Mouse (Mus musculus): Measurements from ENCODE around the gene Ncf2.

Ncf2 gene

DNA sequence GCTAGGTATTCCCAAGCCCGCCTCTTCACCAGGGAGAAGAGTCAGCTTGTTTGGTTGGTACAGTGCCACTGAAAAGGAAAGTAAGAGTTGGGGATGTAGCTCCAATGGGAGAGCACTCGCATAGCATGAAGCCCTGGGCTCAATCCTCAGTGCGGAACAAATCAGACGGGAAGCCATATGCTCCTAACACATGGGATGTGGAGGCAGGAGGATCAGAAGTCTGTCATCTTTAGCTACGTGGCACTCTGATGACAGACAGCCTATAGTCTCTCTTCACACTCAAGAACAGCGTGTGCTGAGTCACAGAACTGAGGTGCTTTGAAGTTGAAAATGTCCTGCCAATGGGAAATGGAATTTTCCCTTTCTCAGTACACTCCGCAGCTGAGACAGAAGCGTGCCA lies 31.0 kb downstream of the Ncf2 start:
- DNase-seq (ENCODE audit: low spot score in 2 of 2), result no peak

DNA sequence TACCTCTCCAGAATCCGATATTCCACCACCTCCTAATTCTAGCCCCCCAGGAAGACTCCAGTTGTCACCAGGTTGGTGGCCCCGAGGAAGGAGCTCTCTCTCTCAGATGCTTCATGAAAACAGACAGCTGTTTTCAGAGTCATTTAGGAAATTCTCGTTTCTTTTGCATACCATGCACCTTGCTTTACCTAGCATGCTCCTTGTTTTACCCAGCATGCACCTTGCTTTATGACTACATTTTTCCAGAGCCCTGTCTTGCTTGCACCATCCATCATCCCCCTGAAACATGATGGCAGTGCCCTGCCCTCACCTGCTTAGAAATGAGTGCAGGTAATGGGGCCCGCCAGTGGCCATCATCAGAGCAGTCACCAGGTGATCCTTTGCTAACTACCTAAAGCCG lies 31.6 kb downstream of the Ncf2 start:
- no peak for DNase-seq (ENCODE audit: low spot score in 2 of 2)

DNA sequence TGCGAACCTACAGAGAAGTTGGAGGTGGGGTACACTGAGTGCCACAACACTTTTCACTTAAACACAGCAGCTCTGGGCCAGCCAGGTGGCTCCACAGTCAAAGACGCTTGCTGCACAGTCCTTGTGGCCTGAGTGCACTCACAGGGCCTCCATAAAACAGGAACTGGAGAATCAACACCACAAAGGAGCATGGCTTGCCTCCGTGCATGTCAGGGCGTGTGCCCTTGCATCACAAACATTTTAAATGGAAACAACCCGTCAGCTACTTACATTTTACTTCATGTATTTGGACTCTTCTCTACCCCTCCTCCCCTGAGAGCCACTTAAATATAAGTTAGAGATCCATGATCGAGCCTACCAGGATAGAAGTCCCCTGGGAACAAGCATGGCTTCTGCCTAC lies 32.3 kb downstream of the Ncf2 start:
- no peak for DNase-seq (ENCODE audit: low spot score in 2 of 2)

DNA sequence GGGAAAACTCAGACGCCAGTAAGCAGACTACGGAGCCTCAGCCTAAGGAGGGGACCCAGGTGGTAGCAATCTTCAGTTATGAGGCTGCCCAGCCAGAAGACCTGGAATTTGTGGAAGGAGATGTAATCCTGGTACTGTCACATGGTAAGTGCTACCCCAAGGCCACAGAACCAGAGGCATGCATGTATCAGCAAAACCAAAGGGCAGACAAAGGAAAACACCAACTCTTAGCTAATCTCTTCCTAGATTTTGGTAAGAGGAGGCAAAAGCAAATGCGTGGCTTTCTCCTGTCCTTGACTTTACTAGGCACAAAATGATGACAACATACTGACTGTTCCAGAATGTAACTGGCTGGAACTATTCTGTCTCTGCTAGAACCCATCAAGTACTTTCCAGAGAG lies 35.1 kb downstream of the Ncf2 start:
- no peak for DNase-seq (ENCODE audit: low spot score in 2 of 2)

DNA sequence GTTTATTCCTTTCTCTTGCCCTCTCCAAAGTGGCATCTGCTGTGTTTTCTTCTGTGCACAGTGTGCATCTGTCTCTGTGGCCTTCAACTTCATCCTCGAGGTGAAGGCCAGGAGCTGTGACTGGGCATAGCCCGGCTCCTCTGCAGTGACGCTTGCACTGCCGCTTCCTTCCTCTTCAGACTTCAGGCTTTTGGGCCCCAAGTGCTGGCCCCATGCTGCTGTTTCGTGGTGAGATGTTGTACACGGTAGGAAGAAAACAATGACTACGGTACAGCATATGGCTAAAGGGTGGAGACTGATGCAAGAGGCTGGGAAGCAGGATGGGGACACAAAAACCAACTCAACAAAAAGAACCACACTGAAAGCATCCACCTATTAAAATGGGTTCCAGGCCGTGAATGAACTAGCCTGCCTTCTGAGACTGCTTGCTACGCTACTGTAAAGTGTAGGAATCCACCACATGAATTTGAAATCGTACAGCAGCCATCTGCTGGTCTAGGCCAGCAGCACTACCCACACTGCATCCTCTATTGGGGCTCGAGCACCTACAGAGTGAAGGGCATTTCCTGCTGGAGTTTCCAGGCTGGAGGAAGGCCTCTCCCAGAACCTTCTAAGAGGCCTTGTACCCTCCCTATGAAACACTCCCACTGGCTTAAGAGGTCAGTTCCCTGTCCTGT lies 38.2 kb downstream of the Ncf2 start:
- DNase-seq (ENCODE audit: low spot score in 2 of 2), result no peak

DNA sequence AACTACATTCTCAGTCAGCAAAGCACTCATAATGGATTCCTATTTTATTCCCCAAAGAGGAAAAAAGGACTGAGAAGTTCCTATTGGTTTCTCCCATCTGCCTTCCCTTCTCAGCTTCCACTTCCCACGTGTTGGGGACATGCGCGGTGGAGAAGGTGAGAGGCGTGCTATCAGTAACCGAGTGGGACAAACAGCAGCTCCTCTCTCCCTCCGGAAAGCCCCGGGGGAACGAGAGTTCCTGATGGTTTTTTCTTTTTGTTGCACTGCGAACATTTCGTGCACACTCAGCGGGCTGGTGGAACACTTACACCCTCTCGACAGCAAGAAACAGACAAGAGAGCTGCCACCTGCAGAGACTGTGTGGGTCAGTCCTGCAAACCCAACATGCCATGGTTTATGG lies 38.8 kb downstream of the Ncf2 start:
- no peak for DNase-seq (ENCODE audit: low spot score in 2 of 2)

DNA sequence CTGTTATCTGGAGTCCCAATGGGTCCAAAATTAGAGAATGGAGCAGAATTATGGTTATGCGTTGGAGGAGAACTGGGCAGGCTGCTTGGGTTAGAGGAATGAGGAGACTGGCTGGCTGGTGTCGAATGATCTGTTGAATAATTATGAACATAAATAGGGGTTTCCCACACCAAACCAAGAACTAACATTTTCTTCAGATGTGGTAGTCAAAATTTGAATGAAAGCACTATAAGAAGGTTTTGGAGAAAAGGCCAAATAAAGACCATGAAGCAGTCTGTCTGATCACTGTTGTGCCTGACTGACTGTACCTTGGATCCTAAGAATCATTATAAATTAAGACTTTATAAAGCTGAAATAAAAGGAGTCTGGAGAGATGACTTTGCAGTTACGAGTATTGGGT lies 40.3 kb downstream of the Ncf2 start:
- DNase-seq (ENCODE audit: low spot score in 2 of 2), result no peak

DNA sequence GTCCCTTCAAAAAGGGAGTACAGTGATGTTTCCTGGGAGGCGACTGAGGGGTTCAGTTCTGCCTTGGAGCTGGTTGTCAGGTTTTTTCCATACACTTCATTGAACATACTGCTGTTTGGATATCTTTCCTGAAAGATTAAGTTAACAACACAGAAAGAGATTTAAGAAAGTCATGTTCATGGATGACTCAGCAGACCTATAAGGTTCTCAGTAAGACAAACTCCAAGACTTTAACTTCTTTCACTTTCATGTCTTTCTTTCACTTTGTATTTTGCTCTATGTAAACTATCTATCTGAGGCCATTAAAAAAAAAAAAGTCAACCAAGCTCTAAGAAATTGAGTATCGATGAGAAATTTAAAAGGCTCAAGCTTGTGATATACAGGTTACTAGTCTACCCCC lies 41.1 kb downstream of the Ncf2 start:
- no peak for DNase-seq (ENCODE audit: low spot score in 2 of 2)

DNA sequence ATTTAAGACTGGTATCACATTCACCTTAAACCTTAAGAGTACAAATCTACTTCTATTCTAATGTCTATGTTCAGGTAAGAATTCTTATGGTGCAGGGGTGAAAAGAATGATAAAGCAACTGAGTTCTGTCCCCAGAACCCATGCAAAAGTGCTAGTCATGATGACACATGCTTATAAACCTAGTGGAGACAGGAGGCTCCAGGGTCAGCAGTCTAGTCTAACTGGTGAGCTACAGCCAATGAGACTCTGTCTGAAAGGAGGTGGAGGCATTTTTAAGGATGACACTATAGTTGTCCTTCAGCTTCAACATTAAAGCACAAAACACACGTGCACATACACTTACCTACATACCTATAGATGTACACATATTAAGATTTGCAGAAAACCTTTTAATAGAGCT lies 44.6 kb downstream of the Ncf2 start:
- DNase-seq (ENCODE audit: low spot score in 2 of 2), result no peak

DNA sequence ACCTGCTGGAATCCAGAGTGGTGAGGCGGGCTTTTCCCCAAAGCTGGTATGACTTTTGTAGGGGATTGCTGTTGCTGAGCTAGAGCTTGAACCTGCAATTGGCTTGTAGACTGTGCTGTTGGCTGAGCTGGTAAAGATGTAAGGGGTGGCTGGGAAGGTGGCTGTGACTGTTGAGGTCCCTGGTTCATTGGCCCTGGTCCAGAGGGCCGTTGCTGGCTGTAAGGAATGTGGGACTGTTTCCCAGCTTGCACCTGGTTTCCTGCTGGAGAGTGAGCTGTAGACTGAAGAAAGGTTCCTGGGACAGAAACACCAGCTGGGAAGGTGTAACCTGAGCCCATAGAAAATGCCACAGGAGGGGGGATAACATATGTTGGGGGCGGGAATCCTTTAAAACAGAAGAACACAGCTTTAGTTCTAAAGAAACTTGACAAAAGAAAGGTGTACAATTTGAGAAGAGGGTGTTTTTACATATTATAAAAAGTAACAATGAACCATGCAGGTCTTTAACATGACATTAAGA lies 45.3 kb downstream of the Ncf2 start:
- no peak for DNase-seq (ENCODE audit: low spot score in 2 of 2)

DNA sequence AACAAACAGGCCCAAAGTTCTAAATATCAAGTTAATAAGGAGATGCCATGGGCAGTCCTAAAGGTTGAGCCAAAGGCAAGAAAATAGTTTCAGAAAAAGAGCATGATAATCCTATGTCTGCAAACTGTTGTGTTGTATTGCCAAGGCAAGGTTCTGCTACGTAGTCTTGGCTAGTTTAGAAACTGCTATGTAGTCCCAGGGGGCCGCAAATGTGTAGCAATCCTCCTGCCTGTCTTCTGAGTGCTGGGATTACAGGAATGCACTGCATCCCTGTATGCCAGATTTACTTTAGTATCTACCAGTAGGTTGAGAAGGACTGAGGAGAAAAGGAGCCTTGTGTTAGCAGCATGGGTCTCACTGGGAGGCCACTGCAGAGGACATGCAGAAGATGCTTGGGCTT lies 46.9 kb downstream of the Ncf2 start:
- no peak for DNase-seq (ENCODE audit: low spot score in 2 of 2)

DNA sequence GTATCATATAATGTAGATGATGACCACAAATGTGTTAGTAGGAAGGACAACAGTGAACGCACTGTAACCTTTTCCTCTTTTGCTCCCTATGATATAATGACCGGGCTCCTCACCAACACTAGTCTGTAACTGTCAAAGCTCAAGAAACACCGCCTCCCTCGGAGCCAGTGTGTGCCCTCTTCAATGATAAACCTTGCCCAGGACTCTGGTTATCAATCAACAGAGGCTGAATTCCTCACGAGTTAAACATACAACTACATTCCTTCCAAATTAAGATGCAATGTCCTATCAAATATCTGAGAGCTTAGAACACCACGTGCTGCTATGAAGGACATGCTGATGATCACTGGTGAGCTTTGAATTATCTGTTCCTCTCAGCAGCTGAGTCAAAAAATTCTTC lies 69.9 kb downstream of the Ncf2 start:
- DNase-seq (ENCODE audit: low spot score in 2 of 2), result no peak

DNA sequence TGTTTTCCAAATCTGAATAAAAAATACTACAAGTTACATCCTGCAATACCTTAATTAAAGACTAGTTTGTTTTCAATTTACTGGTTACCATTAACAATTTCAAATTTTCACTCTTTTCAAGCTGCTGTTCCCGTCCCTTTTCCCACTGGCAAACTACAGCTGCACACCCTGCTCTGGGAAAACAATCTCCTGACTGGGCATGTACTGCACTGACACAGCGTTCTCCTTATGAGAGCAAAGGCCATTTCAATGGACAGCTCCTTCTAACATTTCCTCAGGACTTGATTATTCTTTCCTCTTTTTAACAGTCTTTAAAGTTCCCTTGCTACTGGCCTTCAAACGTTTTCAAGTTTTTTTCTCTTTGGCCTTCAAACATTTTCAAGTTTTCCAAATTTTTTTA lies 71.0 kb downstream of the Ncf2 start:
- no peak for DNase-seq (ENCODE audit: low spot score in 2 of 2)
